Mouse (Mus musculus) limb, embryonic 15.5 days (tissue): ENCODE results near the gene Rnf216. TPM values are rescaled to one million over a fixed set of nuclear protein-coding genes. Genes with fewer than 3 reads are reported as not detected.
A peak's percentile ranks its signal among the peaks of the same experiment; 100 is the strongest.

ENCODE experiments used
- ATAC-seq: fragments of 200-750 bp; cut with Nextera tagmentation; 2 replicates; pipeline ENCODE4 v1.8.0; 2017; ENCODE audit warnings: low read depth, moderate TSS enrichment; ENCODE audit not compliant: insufficient number of reproducible peaks, low FRiP score, low TSS enrichment
- H3K27ac ChIP-seq: fragments of 300-500 bp; sonication (generic); 2 replicates; pipeline ENCODE4 v1.5.1; 2015; ENCODE audit warnings: moderate library complexity, mild to moderate bottlenecking, inconsistent platforms
- H3K27me3 ChIP-seq: fragments of 300-500 bp; sonication (generic); 2 replicates; pipeline ENCODE4 v1.6.1; 2015; ENCODE audit warnings: inconsistent platforms
- H3K36me3 ChIP-seq: fragments of 300-500 bp; sonication (generic); 2 replicates; pipeline ENCODE4 v1.6.1; 2015; ENCODE audit warnings: inconsistent platforms
- H3K4me1 ChIP-seq: fragments of 300-500 bp; sonication (generic); 2 replicates; pipeline ENCODE4 v1.6.1; 2015; ENCODE audit warnings: inconsistent platforms
- H3K4me2 ChIP-seq: fragments of 300-500 bp; sonication (generic); 2 replicates; pipeline ENCODE4 v1.6.1; 2015; ENCODE audit warnings: mild to moderate bottlenecking, inconsistent platforms
- H3K4me3 ChIP-seq: fragments of 300-500 bp; sonication (generic); 2 replicates; pipeline ENCODE4 v1.5.1; 2015; ENCODE audit warnings: mild to moderate bottlenecking, inconsistent platforms
- H3K9ac ChIP-seq: fragments of 300-500 bp; sonication (generic); 2 replicates; pipeline ENCODE4 v1.6.1; 2015; ENCODE audit warnings: inconsistent platforms
- H3K9me3 ChIP-seq: fragments of 300-500 bp; sonication (generic); 2 replicates; pipeline ENCODE4 v1.6.1; 2016; ENCODE audit warnings: inconsistent platforms
- WGBS: fragments of 180-500 bp; shearing (Covaris S2); methylation state at CpG from one replicate; pipeline ENCODE4 v1.1.7; 2015; 5-methylcytosine and 5-hydroxymethylcytosine counted together
- polyA plus RNA-seq: library from polyadenylated mRNA; unstranded; fragments of >200 nt; fragmentation: Nextera tagmentation; extraction: Ambion mirVana; gene quantifications from 2 replicates; pipeline ENCODE4 v1.2.1, GENCODE M21; 2015

The Rnf216 gene
- polyA plus RNA-seq, 1 experiment from 2014 or later: 40.4 TPM

GRCm38 (mm10) chr5:143051851-143052250 is 60.9 kb downstream of the Rnf216 start:
- Histone ChIP-seq H3K4me2 (no peak overlapping the region), H3K9me3 (no peaks in the 10 kb centered on the region), H3K4me1 (peaks cover 25% of the 10 kb centered on the region), H3K27ac (no peak overlapping the region), H3K4me3 (no peak overlapping the region), H3K27me3 (no peaks in the 10 kb centered on the region), H3K9ac (no peak overlapping the region), H3K36me3 (peaks cover 16% of the 10 kb centered on the region)
- no peak for ATAC-seq
- WGBS: 83% methylated on average over 6 of the region's 6 CpGs

- H3K27me3 ChIP-seq: no peaks in the 10 kb centered on the region
- WGBS: 60% methylated on average over 5 of the region's 5 CpGs
- ATAC-seq: no peak
- no peak overlapping the region for H3K9ac ChIP-seq
- no peak overlapping the region for H3K4me2 ChIP-seq
- H3K9me3 ChIP-seq: no peaks in the 10 kb centered on the region
- H3K4me3 ChIP-seq: no peak overlapping the region
- peaks cover 20% of the 10 kb centered on the region for H3K4me1 ChIP-seq
- peak overlapping the region; percentile 71 for H3K27ac ChIP-seq
- peaks cover 19% of the 10 kb centered on the region for H3K36me3 ChIP-seq
These were observed 62.5 kb downstream of the Rnf216 start for GRCm38 (mm10) chr5:143050273-143050672.

- no peak overlapping the region for H3K4me3 ChIP-seq
- H3K27ac ChIP-seq: peak overlapping the region; percentile 71; the same call in 1 of the 2 replicates
- H3K27me3 ChIP-seq: no peaks in the 10 kb centered on the region
- ATAC-seq: no peak
- H3K9me3 ChIP-seq: no peaks in the 10 kb centered on the region
- no peak overlapping the region for H3K9ac ChIP-seq
- H3K36me3 ChIP-seq: peaks cover 25% of the 10 kb centered on the region
- 40% methylated on average over 4 of the region's 4 CpGs for WGBS
- H3K4me2 ChIP-seq: no peak overlapping the region
- peaks cover 20% of the 10 kb centered on the region for H3K4me1 ChIP-seq
These were observed 63.0 kb downstream of the Rnf216 start for GRCm38 (mm10) chr5:143049746-143050145.

GRCm38 (mm10) chr5:143049013-143049385 is 63.8 kb downstream of the Rnf216 start:
- Histone ChIP-seq H3K4me2 (no peak overlapping the region), H3K9me3 (no peaks in the 10 kb centered on the region), H3K27ac (peak overlapping the region; percentile 75), H3K9ac (no peak overlapping the region), H3K36me3 (peaks cover 32% of the 10 kb centered on the region), H3K4me1 (peaks cover 19% of the 10 kb centered on the region), H3K4me3 (no peak overlapping the region), H3K27me3 (no peaks in the 10 kb centered on the region)
- WGBS: 94% methylated on average over 1 of the region's 1 CpGs
- ATAC-seq: no peak

GRCm38 (mm10) chr5:143048232-143049012 is 64.4 kb downstream of the Rnf216 start:
- Histone ChIP-seq H3K4me3 (no peak overlapping the region), H3K9me3 (no peaks in the 10 kb centered on the region), H3K27me3 (no peaks in the 10 kb centered on the region), H3K9ac (no peak overlapping the region), H3K27ac (peak overlapping the region; percentile 75), H3K4me1 (peaks cover 17% of the 10 kb centered on the region), H3K4me2 (no peak overlapping the region), H3K36me3 (peaks cover 29% of the 10 kb centered on the region)
- no peak; the same call in 1 of the 2 replicates for ATAC-seq

GRCm38 (mm10) chr5:143047586-143047985 is 65.2 kb downstream of the Rnf216 start:
- Histone ChIP-seq H3K27me3 (no peaks in the 10 kb centered on the region), H3K9ac (no peak overlapping the region), H3K27ac (peak overlapping the region; percentile 58), H3K4me1 (peaks cover 17% of the 10 kb centered on the region), H3K4me2 (no peak overlapping the region), H3K9me3 (no peaks in the 10 kb centered on the region), H3K4me3 (no peak overlapping the region), H3K36me3 (peaks cover 29% of the 10 kb centered on the region)
- 77% methylated on average over 1 of the region's 1 CpGs for WGBS
- ATAC-seq: no peak

GRCm38 (mm10) chr5:143043902-143044301 is 68.9 kb downstream of the Rnf216 start:
- Histone ChIP-seq H3K36me3 (peaks cover 38% of the 10 kb centered on the region), H3K9me3 (no peaks in the 10 kb centered on the region), H3K9ac (no peak overlapping the region), H3K27ac (no peak overlapping the region), H3K4me2 (no peak overlapping the region), H3K4me1 (peaks cover 6% of the 10 kb centered on the region), H3K27me3 (no peaks in the 10 kb centered on the region), H3K4me3 (no peak overlapping the region)
- no peak for ATAC-seq
- 72% methylated on average over 2 of the region's 2 CpGs for whole genome bisulfite sequencing

GRCm38 (mm10) chr5:143043285-143043684 is 69.5 kb downstream of the Rnf216 start:
- peaks cover 38% of the 10 kb centered on the region for H3K36me3 ChIP-seq
- no peak for ATAC-seq
- no peaks in the 10 kb centered on the region for H3K27me3 ChIP-seq
- H3K4me2 ChIP-seq: no peak overlapping the region
- 0 out of 2 replicates have a peak, but pooled peaks cover 3% of the 10 kb centered on the region for H3K4me1 ChIP-seq
- 81% methylated on average over 2 of the region's 2 CpGs for WGBS
- no peak overlapping the region for H3K9ac ChIP-seq
- no peak overlapping the region for H3K4me3 ChIP-seq
- H3K9me3 ChIP-seq: no peaks in the 10 kb centered on the region
- no peak overlapping the region for H3K27ac ChIP-seq

- Histone ChIP-seq H3K27ac (no peak overlapping the region), H3K9me3 (no peaks in the 10 kb centered on the region), H3K4me3 (no peak overlapping the region), H3K4me1 (no peaks in the 10 kb centered on the region), H3K36me3 (peaks cover 21% of the 10 kb centered on the region), H3K9ac (no peak overlapping the region), H3K27me3 (no peaks in the 10 kb centered on the region), H3K4me2 (no peak overlapping the region)
- ATAC-seq: no peak
- 75% methylated on average over 4 of the region's 4 CpGs for WGBS
These were observed 74.0 kb downstream of the Rnf216 start for GRCm38 (mm10) chr5:143038794-143039193.

GRCm38 (mm10) chr5:143037201-143037600 is 75.6 kb downstream of the Rnf216 start:
- no peak for ATAC-seq
- WGBS: 6% methylated on average over 1 of the region's 1 CpGs

GRCm38 (mm10) chr5:143036052-143036451 is 76.7 kb downstream of the Rnf216 start:
- no peak overlapping the region for H3K4me3 ChIP-seq
- H3K4me1 ChIP-seq: no peaks in the 10 kb centered on the region
- 91% methylated on average over 1 of the region's 1 CpGs for WGBS
- H3K36me3 ChIP-seq: peaks cover 16% of the 10 kb centered on the region
- no peaks in the 10 kb centered on the region for H3K9me3 ChIP-seq
- no peak overlapping the region for H3K4me2 ChIP-seq
- H3K9ac ChIP-seq: no peak overlapping the region
- no peak overlapping the region; the same call in 1 of the 2 replicates for H3K27ac ChIP-seq
- no peaks in the 10 kb centered on the region for H3K27me3 ChIP-seq
- no peak for ATAC-seq

More at GRCm38 (mm10) chr5:143037201-143037600, 75.6 kb downstream of the Rnf216 start:
- Histone ChIP-seq H3K9me3 (no peaks in the 10 kb centered on the region), H3K9ac (no peak overlapping the region), H3K27ac (no peak overlapping the region), H3K27me3 (no peaks in the 10 kb centered on the region), H3K4me3 (no peak overlapping the region), H3K4me2 (no peak overlapping the region), H3K4me1 (no peaks in the 10 kb centered on the region), H3K36me3 (peaks cover 20% of the 10 kb centered on the region)

GRCm38 (mm10) chr5:143035271-143035670 is 77.5 kb downstream of the Rnf216 start:
- Histone ChIP-seq H3K27me3 (no peaks in the 10 kb centered on the region), H3K9ac (no peak overlapping the region), H3K36me3 (peaks cover 16% of the 10 kb centered on the region), H3K9me3 (no peaks in the 10 kb centered on the region), H3K4me1 (no peaks in the 10 kb centered on the region), H3K4me3 (no peak overlapping the region), H3K4me2 (no peak overlapping the region), H3K27ac (peak overlapping the region; percentile 43; the same call in 1 of the 2 replicates)
- WGBS: 84% methylated on average over 4 of the region's 4 CpGs
- no peak for ATAC-seq
